Mouse (Mus musculus) midbrain, embryonic 14.5 days (tissue): ENCODE results near the gene Slc16a5. TPM values are rescaled to one million over a fixed set of nuclear protein-coding genes. Genes with fewer than 3 reads are reported as not detected.

ENCODE experiments used
- ATAC-seq: fragments of 200-750 bp; cut with Nextera tagmentation; 2 replicates; pipeline ENCODE4 v1.8.0; 2017; ENCODE audit warnings: moderate number of reproducible peaks, moderate library complexity; ENCODE audit not compliant: low FRiP score, low TSS enrichment
- DNase-seq: peaks from one replicate; pipeline ENCODE4 v3.0.0-alpha.2; 2015
- H3K27ac ChIP-seq: fragments of 300-500 bp; sonication (generic); replicated peaks from 2 replicates; pipeline ENCODE4 v1.5.1; 2014; ENCODE audit warnings: mild to moderate bottlenecking, low read depth, low read length, moderate library complexity
- H3K27me3 ChIP-seq: fragments of 300-500 bp; sonication (generic); 2 replicates; pipeline ENCODE4 v1.6.1; 2014; ENCODE audit warnings: low read length, control low read depth, mixed read lengths; ENCODE audit not compliant: control insufficient read depth, insufficient read depth
- H3K36me3 ChIP-seq: fragments of 300-500 bp; sonication (generic); 2 replicates; pipeline ENCODE4 v1.6.1; 2014; ENCODE audit warnings: low read length, control low read depth; ENCODE audit not compliant: control insufficient read depth, insufficient read depth
- H3K4me1 ChIP-seq: fragments of 300-500 bp; sonication (generic); 2 replicates; pipeline ENCODE4 v1.6.1; 2014; ENCODE audit warnings: mild to moderate bottlenecking, antibody characterized with exemption, low read length, control low read depth; ENCODE audit not compliant: control insufficient read depth, insufficient read depth
- H3K4me2 ChIP-seq: fragments of 300-500 bp; sonication (generic); 2 replicates; pipeline ENCODE4 v1.6.1; 2014; ENCODE audit warnings: mild to moderate bottlenecking, low read length, moderate library complexity
- H3K4me3 ChIP-seq: fragments of 300-500 bp; sonication (generic); replicated peaks from 2 replicates; pipeline ENCODE4 v1.5.1; 2014; ENCODE audit warnings: low read depth, low read length
- H3K9ac ChIP-seq: fragments of 300-500 bp; sonication (generic); replicated peaks from 2 replicates; pipeline ENCODE4 v1.6.1; 2014; ENCODE audit warnings: mild to moderate bottlenecking, low read length, moderate library complexity
- H3K9me3 ChIP-seq: fragments of 300-500 bp; sonication (generic); 2 replicates; pipeline ENCODE4 v1.6.1; 2016; ENCODE audit warnings: low read length, control low read depth, mixed read lengths; ENCODE audit not compliant: control insufficient read depth
- WGBS: fragments of 180-500 bp; shearing (Covaris S2); extraction: QIAGEN DNeasy Blood & Tissue Kit; methylation state at CpG from one replicate; pipeline ENCODE4 v1.1.7; 2014; 5-methylcytosine and 5-hydroxymethylcytosine counted together
- polyA plus RNA-seq: library from polyadenylated mRNA; unstranded; fragments of >200 nt; fragmentation: Nextera tagmentation; extraction: Ambion mirVana; gene quantifications from 2 replicates; pipeline ENCODE4 v1.2.1, GENCODE M21; 2014

Gene Slc16a5
- polyA plus RNA-seq, 1 experiment from 2014 or later = not detected

DNA sequence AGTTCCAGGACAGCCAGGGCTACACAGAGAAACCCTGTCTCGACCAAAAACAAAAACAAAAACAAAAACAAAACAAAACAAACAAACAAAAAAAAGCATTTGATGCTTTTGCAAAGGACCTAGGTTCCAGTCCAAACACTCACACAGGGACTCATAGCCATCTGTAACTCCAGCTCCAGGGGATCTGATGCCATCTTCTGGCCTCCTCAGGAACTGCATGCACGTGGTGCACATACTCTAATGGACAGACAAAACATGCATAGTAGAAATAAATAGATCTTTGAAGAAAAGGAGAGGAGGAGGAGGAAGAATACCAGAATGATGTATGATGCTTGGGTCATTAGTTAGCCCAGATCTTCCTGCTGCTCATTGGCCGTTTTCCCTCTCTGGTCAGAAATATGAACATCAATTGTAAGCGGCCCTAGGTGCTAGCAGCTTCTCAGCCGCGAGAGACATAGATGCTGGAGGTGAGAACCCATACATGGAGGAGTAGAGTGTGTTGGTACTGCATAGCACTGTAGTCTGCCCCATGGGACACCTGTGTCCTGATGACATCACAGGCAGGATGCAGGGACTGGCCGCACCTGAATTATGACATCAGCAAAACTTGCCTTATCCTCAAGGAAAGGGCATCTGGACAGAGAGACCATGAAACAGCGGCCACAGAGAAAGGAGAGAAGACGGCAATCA, 22.2 kb upstream of the Slc16a5 start, which contains the start of gene Trim80:
Trim80 (plus strand) TSS at position 640 of the 690 bp plus-strand sequence.
- Histone ChIP-seq H3K9me3 (no peaks in the 10 kb centered on the region), H3K36me3 (no peaks in the 10 kb centered on the region), H3K9ac (no peak within 1 kb of the TSS), H3K27ac (no peak within 1 kb of the TSS), H3K4me3 (no peak within 1 kb of the TSS), H3K27me3 (no peaks in the 10 kb centered on the region), H3K4me1 (peaks cover 11% of the 10 kb centered on the region; the same call in 1 of the 2 replicates), H3K4me2 (no peak within 1 kb of the TSS)
- ATAC-seq = no peak
- 93% methylated on average over 9 of the region's 9 CpGs for WGBS
- no peak for DNase-seq

DNA sequence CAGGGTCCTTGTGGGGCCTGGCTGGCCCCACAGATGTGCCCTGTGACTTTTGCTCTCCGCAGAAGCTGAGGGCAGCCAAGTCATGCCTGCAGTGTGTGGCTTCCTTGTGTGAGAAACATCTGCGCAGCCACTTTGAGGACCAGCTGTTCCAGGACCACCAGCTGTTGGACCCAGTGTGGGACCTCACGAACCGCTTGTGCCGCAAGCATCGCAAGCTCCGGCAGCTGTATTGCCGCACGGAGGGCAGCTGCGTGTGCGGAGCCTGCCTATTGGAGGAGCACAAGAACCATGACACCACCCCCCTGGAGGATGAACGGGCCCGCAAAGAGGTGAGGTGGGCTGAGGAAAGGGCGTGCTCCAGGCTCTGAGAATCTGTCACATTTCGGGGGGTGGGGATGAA, 20.9 kb upstream of the Slc16a5 start:
- Histone ChIP-seq H3K4me2 (no peak overlapping the region), H3K4me3 (no peak overlapping the region), H3K4me1 (no peaks in the 10 kb centered on the region), H3K9ac (no peak overlapping the region), H3K9me3 (no peaks in the 10 kb centered on the region), H3K27ac (no peak overlapping the region), H3K36me3 (no peaks in the 10 kb centered on the region), H3K27me3 (no peaks in the 10 kb centered on the region)
- 52% methylated on average over 15 of the region's 15 CpGs for WGBS
- ATAC-seq (no peak), DNase-seq (no peak)

DNA sequence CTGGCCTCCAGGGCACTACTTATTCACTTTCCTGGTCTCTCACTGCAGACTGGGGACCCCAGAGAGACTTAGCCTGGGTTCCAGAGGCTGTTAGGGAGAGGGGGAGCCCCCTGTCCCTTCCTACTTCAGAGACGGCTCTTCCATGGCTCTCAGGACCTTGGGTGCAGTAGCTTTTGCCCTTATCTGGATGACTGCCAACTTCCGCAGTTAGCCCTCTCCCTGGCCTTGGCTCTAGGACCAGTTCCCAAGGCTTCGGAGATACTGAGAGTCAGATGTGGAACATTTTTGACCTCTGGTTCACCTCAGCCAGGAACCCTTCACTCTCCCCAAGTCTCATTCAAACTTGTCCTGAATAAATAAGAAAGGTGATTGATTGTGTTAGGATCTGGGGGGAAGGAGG, 15.4 kb upstream of the Slc16a5 start:
- no peak overlapping the region for H3K27ac ChIP-seq
- H3K4me1 ChIP-seq = no peaks in the 10 kb centered on the region
- no peak for DNase-seq
- H3K9me3 ChIP-seq = no peaks in the 10 kb centered on the region
- WGBS = 89% methylated on average over 3 of the region's 3 CpGs
- no peaks in the 10 kb centered on the region for H3K36me3 ChIP-seq
- no peak overlapping the region for H3K4me2 ChIP-seq
- no peaks in the 10 kb centered on the region for H3K27me3 ChIP-seq
- H3K4me3 ChIP-seq = no peak overlapping the region
- no peak overlapping the region for H3K9ac ChIP-seq
- ATAC-seq = no peak

DNA sequence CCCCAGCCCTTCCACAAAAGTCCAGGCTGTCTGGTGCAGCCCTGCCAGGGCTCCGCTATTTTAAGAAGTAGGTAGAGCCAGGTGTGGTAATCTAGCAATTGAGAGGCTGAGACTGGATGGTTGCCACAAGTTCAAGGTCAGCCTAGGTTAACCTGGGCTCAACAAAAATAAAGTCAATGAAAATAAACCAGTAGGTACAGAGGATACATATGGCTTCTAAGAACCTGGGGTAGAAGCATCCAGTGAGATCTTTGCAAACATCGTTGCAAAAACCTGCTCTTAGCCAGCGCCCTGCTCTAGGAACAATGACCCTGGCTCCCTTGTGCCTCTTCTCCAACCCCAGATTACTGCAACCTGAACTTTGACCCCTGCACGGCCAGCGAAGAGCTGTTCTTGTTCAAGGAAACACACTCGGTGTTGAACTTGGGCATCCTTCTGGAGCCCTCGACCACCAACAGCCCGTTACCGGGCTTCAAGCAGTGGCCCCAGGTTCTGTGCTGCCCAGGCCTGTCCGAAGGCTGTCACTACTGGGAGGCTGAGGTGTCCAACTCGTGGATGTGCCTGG, 14.9 kb upstream of the Slc16a5 start:
- DNase-seq (no peak), ATAC-seq (no peak)
- Histone ChIP-seq H3K4me2 (no peak overlapping the region), H3K36me3 (no peaks in the 10 kb centered on the region), H3K4me3 (no peak overlapping the region), H3K9ac (no peak overlapping the region), H3K27me3 (no peaks in the 10 kb centered on the region), H3K4me1 (no peaks in the 10 kb centered on the region), H3K27ac (no peak overlapping the region), H3K9me3 (no peaks in the 10 kb centered on the region)
- 88% methylated on average over 11 of the region's 11 CpGs for WGBS

DNA sequence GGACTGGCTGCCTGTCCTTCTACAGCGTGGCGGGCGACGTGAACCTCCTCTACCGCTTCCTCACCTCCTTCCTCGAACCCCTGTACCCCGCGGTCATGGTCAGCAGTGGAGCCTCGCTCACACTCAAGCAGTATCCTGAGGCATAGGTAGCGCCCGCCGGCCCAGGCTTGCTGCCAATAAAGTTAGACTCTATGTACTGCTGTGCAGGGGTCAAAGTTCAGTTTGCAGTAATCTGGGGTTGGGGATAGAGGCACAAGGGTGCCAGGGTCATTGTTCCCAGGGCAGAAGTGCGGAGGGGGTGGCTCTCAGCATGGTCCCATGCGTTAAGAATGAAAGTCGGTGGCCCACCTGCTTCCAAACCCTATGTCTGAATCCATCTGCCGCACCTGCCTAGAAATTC, 14.2 kb upstream of the Slc16a5 start:
- no peaks in the 10 kb centered on the region for H3K36me3 ChIP-seq
- H3K4me2 ChIP-seq = no peak overlapping the region
- no peak for DNase-seq
- H3K4me1 ChIP-seq = no peaks in the 10 kb centered on the region
- 91% methylated on average over 16 of the region's 16 CpGs for WGBS
- no peak overlapping the region for H3K27ac ChIP-seq
- H3K9ac ChIP-seq = no peak overlapping the region
- no peaks in the 10 kb centered on the region for H3K27me3 ChIP-seq
- ATAC-seq = no peak
- H3K4me3 ChIP-seq = no peak overlapping the region
- no peaks in the 10 kb centered on the region for H3K9me3 ChIP-seq

DNA sequence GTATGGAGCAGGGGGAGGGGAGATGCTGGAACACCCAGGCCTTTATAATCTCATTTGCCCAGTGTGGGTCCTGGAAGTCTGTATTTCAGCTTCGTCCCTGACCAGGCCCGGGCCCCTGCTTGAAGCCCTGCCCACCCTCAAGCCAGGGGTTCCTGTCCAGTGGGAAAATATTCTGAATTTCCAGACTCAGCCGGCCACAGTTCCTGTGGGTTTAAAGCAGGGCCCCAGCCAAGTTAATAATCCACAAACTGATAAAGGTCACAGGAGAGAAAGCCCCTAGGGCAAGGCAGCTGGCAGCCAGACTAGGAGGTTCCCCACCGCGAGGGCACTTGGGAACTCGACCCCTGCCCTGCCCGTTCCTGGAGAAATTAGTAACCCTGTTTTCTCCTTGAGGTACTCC, 13.3 kb upstream of the Slc16a5 start:
- H3K27ac ChIP-seq = no peak overlapping the region
- no peaks in the 10 kb centered on the region for H3K9me3 ChIP-seq
- ATAC-seq = no peak
- no peak for DNase-seq
- no peaks in the 10 kb centered on the region for H3K4me1 ChIP-seq
- no peaks in the 10 kb centered on the region for H3K36me3 ChIP-seq
- WGBS = 75% methylated on average over 7 of the region's 7 CpGs
- H3K4me3 ChIP-seq = no peak overlapping the region
- no peaks in the 10 kb centered on the region for H3K27me3 ChIP-seq
- H3K9ac ChIP-seq = no peak overlapping the region
- H3K4me2 ChIP-seq = no peak overlapping the region

DNA sequence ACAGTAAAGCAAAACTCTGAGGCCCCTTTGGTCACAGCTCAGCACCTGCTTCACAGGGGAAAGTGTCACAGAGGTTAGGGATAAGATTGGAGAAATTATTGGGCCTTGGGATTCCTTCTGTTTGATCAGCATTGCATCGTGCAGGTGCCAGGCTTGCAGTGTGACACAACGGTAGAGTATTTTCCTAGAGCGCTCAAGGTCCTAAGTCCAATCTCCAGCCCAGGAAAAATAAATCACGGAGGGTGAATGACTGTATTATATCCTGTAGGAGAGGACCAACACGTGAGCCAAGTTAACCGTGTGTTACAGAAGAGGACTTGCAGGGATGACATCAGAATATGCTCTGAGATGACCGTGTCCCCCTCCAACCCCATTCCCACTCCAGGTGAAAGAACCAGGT, 12.1 kb upstream of the Slc16a5 start:
- Histone ChIP-seq H3K9me3 (no peaks in the 10 kb centered on the region), H3K4me1 (no peaks in the 10 kb centered on the region), H3K27ac (no peak overlapping the region), H3K36me3 (no peaks in the 10 kb centered on the region), H3K9ac (no peak overlapping the region), H3K4me3 (no peak overlapping the region), H3K27me3 (no peaks in the 10 kb centered on the region), H3K4me2 (no peak overlapping the region)
- no peak for DNase-seq
- no peak for ATAC-seq
- 91% methylated on average over 7 of the region's 7 CpGs for WGBS

DNA sequence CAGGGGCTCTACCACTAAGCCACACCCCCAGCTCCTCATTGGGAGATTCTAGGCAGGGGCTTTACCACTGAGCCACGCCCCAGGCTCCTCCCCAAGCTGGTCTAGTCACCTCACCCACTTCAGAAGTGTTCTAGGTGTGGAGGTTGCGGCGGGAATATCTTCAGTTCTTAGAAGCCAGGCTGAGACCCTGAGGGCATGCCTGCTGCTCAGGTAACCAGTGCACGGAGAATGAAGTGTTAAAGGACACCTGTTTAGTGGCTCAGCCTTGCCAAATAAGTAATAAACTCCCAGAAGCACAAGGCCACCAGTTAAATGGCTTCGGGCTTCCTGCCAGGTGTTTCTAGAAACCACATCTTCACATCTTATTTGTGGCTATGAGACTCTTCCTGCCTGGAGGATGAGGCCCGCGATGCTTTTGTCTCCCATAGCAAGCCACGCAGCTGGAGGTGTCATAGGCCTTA, 10.5 kb upstream of the Slc16a5 start:
- H3K4me3 ChIP-seq = no peak overlapping the region
- no peaks in the 10 kb centered on the region for H3K4me1 ChIP-seq
- H3K9me3 ChIP-seq = no peaks in the 10 kb centered on the region
- H3K36me3 ChIP-seq = no peaks in the 10 kb centered on the region
- H3K27me3 ChIP-seq = no peaks in the 10 kb centered on the region
- ATAC-seq (no peak), DNase-seq (no peak)
- no peak overlapping the region for H3K4me2 ChIP-seq
- no peak overlapping the region for H3K9ac ChIP-seq
- WGBS = 89% methylated on average over 8 of the region's 8 CpGs
- H3K27ac ChIP-seq = no peak overlapping the region

DNA sequence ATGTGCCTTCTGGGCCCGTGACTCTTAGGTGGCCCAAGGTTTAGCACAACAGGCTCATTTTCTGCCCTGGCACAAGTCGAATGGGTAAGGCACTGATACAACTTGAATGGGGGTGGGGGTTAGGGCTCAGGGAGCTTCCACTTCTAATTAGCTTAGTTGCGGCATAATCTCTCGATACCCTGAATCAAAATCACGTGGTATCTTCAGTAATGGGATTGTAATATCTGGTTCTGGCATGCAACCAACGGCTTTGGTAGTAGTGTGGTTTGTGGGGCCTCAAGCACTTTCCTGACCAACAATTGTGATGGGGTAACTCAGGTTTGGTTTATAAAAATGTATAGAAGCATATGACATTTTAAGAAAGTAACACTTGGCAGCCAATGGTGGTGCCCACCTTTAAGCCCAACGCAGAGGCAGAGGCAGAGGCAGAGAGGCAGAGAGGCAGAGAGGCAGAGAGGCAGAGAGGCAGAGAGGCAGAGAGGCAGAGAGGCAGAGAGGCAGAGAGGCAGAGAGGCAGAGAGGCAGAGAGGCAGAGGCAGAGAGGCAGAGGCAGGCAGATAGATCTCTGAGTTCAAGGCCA, 9.9 kb upstream of the Slc16a5 start:
- 74% methylated on average over 7 of the region's 7 CpGs for WGBS
- no peak for ATAC-seq
- no peak for DNase-seq
- Histone ChIP-seq H3K27me3 (no peaks in the 10 kb centered on the region), H3K4me1 (no peaks in the 10 kb centered on the region), H3K9ac (no peak overlapping the region), H3K4me3 (no peak overlapping the region), H3K27ac (no peak overlapping the region), H3K9me3 (no peaks in the 10 kb centered on the region), H3K4me2 (no peak overlapping the region), H3K36me3 (no peaks in the 10 kb centered on the region)
